Mouse (Mus musculus): ENCODE results near the gene Negr1. TPM values are rescaled to one million over a fixed set of nuclear protein-coding genes. Genes with fewer than 3 reads are reported as not detected.

Negr1 gene
- polyA plus RNA-seq, 1 experiment = not detected

GRCm38 (mm10) chr3:156766171-156766845 is 204.7 kb downstream of the Negr1 start:
- Histone ChIP-seq H3K9ac (ENCODE audit: low read depth, poor library complexity, severe bottlenecking) (no peak overlapping the region), H3K4me1 (ENCODE audit: control insufficient read depth, insufficient read depth, low read length) (no peaks in the 10 kb centered on the region), H3K27ac (ENCODE audit: insufficient read depth, low read length) (no peak overlapping the region), H3K4me3 (ENCODE audit: low read depth, low read length) (no peak overlapping the region), H3K27me3 (ENCODE audit: control insufficient read depth, insufficient read depth, low read length, poor library complexity, severe bottlenecking) (no peaks in the 10 kb centered on the region), H3K36me3 (ENCODE audit: control insufficient read depth, insufficient read depth, low read length, poor library complexity, severe bottlenecking) (no peaks in the 10 kb centered on the region), H3K9me3 (replicated peaks; ENCODE audit: control insufficient read depth, insufficient read depth, low read length, poor library complexity, severe bottlenecking) (no peaks in the 10 kb centered on the region)
- TF ChIP-seq CTCF (IDR thresholded peaks at IDR 0.05; ENCODE audit: low read depth, low read length) = no peak
- TF ChIP-seq POLR2A (IDR thresholded peaks at IDR 0.05; ENCODE audit: insufficient read depth, low read length) = no peak
- no peak for TF ChIP-seq EP300 (IDR thresholded peaks at IDR 0.05; ENCODE audit: insufficient read depth, low read depth, low read length)

DNA sequence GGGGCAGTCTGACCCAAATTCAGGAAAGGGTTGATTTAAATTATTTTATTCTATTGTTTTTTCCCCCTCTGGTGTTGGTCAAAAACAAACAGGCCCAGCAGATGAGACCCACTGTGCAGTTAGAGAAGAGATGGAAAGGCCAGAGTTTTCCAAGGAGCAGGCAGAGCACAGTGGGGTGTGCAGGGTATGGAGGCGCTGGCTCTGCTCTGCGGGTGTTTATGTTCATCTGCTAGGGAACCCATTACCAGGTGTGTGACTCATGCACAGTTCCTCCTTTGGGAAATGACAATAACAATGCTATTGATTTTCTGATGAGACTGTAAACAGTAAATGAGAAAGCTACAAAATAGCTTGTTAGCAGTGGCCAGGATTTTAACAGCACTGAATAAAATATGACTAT is 210.0 kb downstream of the Negr1 start:
- TF ChIP-seq CTCF (IDR thresholded peaks at IDR 0.05; ENCODE audit: low read depth, low read length) (no peak), EP300 (IDR thresholded peaks at IDR 0.05; ENCODE audit: insufficient read depth, low read depth, low read length) (no peak), POLR2A (IDR thresholded peaks at IDR 0.05; ENCODE audit: insufficient read depth, low read length) (no peak)
- Histone ChIP-seq H3K36me3 (ENCODE audit: control insufficient read depth, insufficient read depth, low read length, poor library complexity, severe bottlenecking) (no peaks in the 10 kb centered on the region), H3K9me3 (replicated peaks; ENCODE audit: control insufficient read depth, insufficient read depth, low read length, poor library complexity, severe bottlenecking) (no peaks in the 10 kb centered on the region), H3K4me3 (ENCODE audit: low read depth, low read length) (no peak overlapping the region), H3K27ac (ENCODE audit: insufficient read depth, low read length) (no peak overlapping the region), H3K4me1 (ENCODE audit: control insufficient read depth, insufficient read depth, low read length) (no peaks in the 10 kb centered on the region), H3K27me3 (ENCODE audit: control insufficient read depth, insufficient read depth, low read length, poor library complexity, severe bottlenecking) (no peaks in the 10 kb centered on the region), H3K9ac (ENCODE audit: low read depth, poor library complexity, severe bottlenecking) (no peak overlapping the region)

GRCm38 (mm10) chr3:156772057-156772456 is 210.5 kb downstream of the Negr1 start:
- peak; percentile 3 for TF ChIP-seq CTCF (IDR thresholded peaks at IDR 0.05; ENCODE audit: low read depth, low read length)
- no peak for TF ChIP-seq EP300 (IDR thresholded peaks at IDR 0.05; ENCODE audit: insufficient read depth, low read depth, low read length)
- Histone ChIP-seq H3K36me3 (ENCODE audit: control insufficient read depth, insufficient read depth, low read length, poor library complexity, severe bottlenecking) (no peaks in the 10 kb centered on the region), H3K27ac (ENCODE audit: insufficient read depth, low read length) (no peak overlapping the region), H3K27me3 (ENCODE audit: control insufficient read depth, insufficient read depth, low read length, poor library complexity, severe bottlenecking) (no peaks in the 10 kb centered on the region), H3K9me3 (replicated peaks; ENCODE audit: control insufficient read depth, insufficient read depth, low read length, poor library complexity, severe bottlenecking) (no peaks in the 10 kb centered on the region), H3K4me1 (ENCODE audit: control insufficient read depth, insufficient read depth, low read length) (no peaks in the 10 kb centered on the region), H3K4me3 (ENCODE audit: low read depth, low read length) (no peak overlapping the region), H3K9ac (ENCODE audit: low read depth, poor library complexity, severe bottlenecking) (no peak overlapping the region)

DNA sequence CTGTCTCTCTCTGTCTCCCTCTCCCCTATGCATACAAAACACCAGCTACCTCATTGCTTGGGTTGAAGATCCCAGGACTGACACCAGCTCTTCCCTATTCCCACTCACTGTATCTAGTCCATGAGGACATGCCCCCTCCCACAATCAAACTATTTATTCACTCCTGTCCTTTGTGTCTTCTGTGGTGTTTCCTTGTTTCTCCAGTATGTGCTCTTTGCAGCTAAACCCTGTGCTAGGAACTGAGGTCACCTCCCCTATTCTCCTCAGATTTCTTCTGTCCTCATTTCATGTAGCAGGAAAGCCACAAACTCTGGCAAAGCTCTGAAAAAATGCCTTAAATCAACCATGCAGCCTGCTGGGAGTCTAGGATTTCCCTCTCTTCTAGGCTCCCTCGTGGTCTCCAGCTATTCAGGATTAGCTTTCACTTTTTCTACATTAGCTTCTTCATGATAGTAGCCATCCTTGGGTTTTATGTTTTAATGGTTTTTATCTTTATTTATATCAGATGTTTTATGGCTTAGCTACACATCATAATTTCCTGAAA is 222.8 kb downstream of the Negr1 start:
- no peaks in the 10 kb centered on the region for H3K9me3 ChIP-seq (replicated peaks; ENCODE audit: control insufficient read depth, insufficient read depth, low read length, poor library complexity, severe bottlenecking)
- no peaks in the 10 kb centered on the region for H3K4me1 ChIP-seq (ENCODE audit: control insufficient read depth, insufficient read depth, low read length)
- TF ChIP-seq CTCF (IDR thresholded peaks at IDR 0.05; ENCODE audit: low read depth, low read length) = no peak
- no peak for TF ChIP-seq POLR2A (IDR thresholded peaks at IDR 0.05; ENCODE audit: insufficient read depth, low read length)
- TF ChIP-seq EP300 (IDR thresholded peaks at IDR 0.05; ENCODE audit: insufficient read depth, low read depth, low read length) = no peak

GRCm38 (mm10) chr3:156786355-156786754 is 224.8 kb downstream of the Negr1 start:
- Histone ChIP-seq H3K9ac (ENCODE audit: low read depth, poor library complexity, severe bottlenecking) (no peak overlapping the region), H3K27ac (ENCODE audit: insufficient read depth, low read length) (no peak overlapping the region), H3K4me1 (ENCODE audit: control insufficient read depth, insufficient read depth, low read length) (no peaks in the 10 kb centered on the region), H3K27me3 (ENCODE audit: control insufficient read depth, insufficient read depth, low read length, poor library complexity, severe bottlenecking) (no peaks in the 10 kb centered on the region), H3K36me3 (ENCODE audit: control insufficient read depth, insufficient read depth, low read length, poor library complexity, severe bottlenecking) (no peaks in the 10 kb centered on the region), H3K4me3 (ENCODE audit: low read depth, low read length) (no peak overlapping the region), H3K9me3 (replicated peaks; ENCODE audit: control insufficient read depth, insufficient read depth, low read length, poor library complexity, severe bottlenecking) (no peaks in the 10 kb centered on the region)
- TF ChIP-seq POLR2A (IDR thresholded peaks at IDR 0.05; ENCODE audit: insufficient read depth, low read length) (no peak), CTCF (IDR thresholded peaks at IDR 0.05; ENCODE audit: low read depth, low read length) (no peak)

More for the DNA sequence above, 222.8 kb downstream of the Negr1 start:
- H3K4me3 ChIP-seq (ENCODE audit: low read depth, low read length) = no peak overlapping the region
- H3K27me3 ChIP-seq (ENCODE audit: control insufficient read depth, insufficient read depth, low read length, poor library complexity, severe bottlenecking) = no peaks in the 10 kb centered on the region
- H3K27ac ChIP-seq (ENCODE audit: insufficient read depth, low read length) = no peak overlapping the region
- H3K9ac ChIP-seq (ENCODE audit: low read depth, poor library complexity, severe bottlenecking) = no peak overlapping the region
- no peaks in the 10 kb centered on the region for H3K36me3 ChIP-seq (ENCODE audit: control insufficient read depth, insufficient read depth, low read length, poor library complexity, severe bottlenecking)

GRCm38 (mm10) chr3:156791234-156791633 is 229.6 kb downstream of the Negr1 start:
- Histone ChIP-seq H3K36me3 (ENCODE audit: control insufficient read depth, insufficient read depth, low read length, poor library complexity, severe bottlenecking) (no peaks in the 10 kb centered on the region), H3K4me3 (ENCODE audit: low read depth, low read length) (no peak overlapping the region), H3K4me1 (ENCODE audit: control insufficient read depth, insufficient read depth, low read length) (no peaks in the 10 kb centered on the region), H3K27ac (ENCODE audit: insufficient read depth, low read length) (no peak overlapping the region), H3K27me3 (ENCODE audit: control insufficient read depth, insufficient read depth, low read length, poor library complexity, severe bottlenecking) (no peaks in the 10 kb centered on the region), H3K9ac (ENCODE audit: low read depth, poor library complexity, severe bottlenecking) (no peak overlapping the region), H3K9me3 (replicated peaks; ENCODE audit: control insufficient read depth, insufficient read depth, low read length, poor library complexity, severe bottlenecking) (no peaks in the 10 kb centered on the region)
- TF ChIP-seq CTCF (IDR thresholded peaks at IDR 0.05; ENCODE audit: low read depth, low read length) (no peak), POLR2A (IDR thresholded peaks at IDR 0.05; ENCODE audit: insufficient read depth, low read length) (no peak), EP300 (IDR thresholded peaks at IDR 0.05; ENCODE audit: insufficient read depth, low read depth, low read length) (no peak)

All from ES-Bruce4 (cell line).